Mouse (Mus musculus): ENCODE measurements around the gene Fmnl2. TPM values are rescaled to one million over a fixed set of nuclear protein-coding genes. Genes with fewer than 3 reads are reported as not detected.

Fmnl2 gene
- polyA plus RNA-seq, 1 experiment from 2014 or later, result 7.9 TPM

GRCm38 (mm10) chr2:53101885-53102740 lies 244.5 kb downstream of the Fmnl2 start:
- peaks cover 63% of the 10 kb centered on the region for H3K36me3 ChIP-seq
- no peak for DNase-seq (ENCODE audit: low spot score)
- no peaks in the 10 kb centered on the region for H3K9me3 ChIP-seq (replicated peaks)
- H3K27ac ChIP-seq, result no peak overlapping the region
- no peak overlapping the region for H3K4me3 ChIP-seq
- no peaks in the 10 kb centered on the region for H3K27me3 ChIP-seq (ENCODE audit: low read depth, poor library complexity, severe bottlenecking)
- 91% methylated on average over 11 of the region's 11 CpGs for WGBS
- no peaks in the 10 kb centered on the region for H3K4me1 ChIP-seq

GRCm38 (mm10) chr2:53102901-53103300 lies 245.2 kb downstream of the Fmnl2 start:
- H3K27ac ChIP-seq, result no peak overlapping the region
- no peaks in the 10 kb centered on the region for H3K27me3 ChIP-seq (ENCODE audit: low read depth, poor library complexity, severe bottlenecking)
- no peaks in the 10 kb centered on the region for H3K9me3 ChIP-seq (replicated peaks)
- H3K4me3 ChIP-seq, result no peak overlapping the region
- 94% methylated on average over 2 of the region's 2 CpGs for WGBS
- DNase-seq (ENCODE audit: low spot score), result no peak
- peaks cover 63% of the 10 kb centered on the region for H3K36me3 ChIP-seq
- no peaks in the 10 kb centered on the region for H3K4me1 ChIP-seq

- Histone ChIP-seq H3K36me3 (peaks cover 86% of the 10 kb centered on the region), H3K4me3 (no peak overlapping the region), H3K27me3 (ENCODE audit: low read depth, poor library complexity, severe bottlenecking) (no peaks in the 10 kb centered on the region), H3K4me1 (no peaks in the 10 kb centered on the region), H3K9me3 (replicated peaks) (no peaks in the 10 kb centered on the region), H3K27ac (no peak overlapping the region)
- WGBS, result 93% methylated on average over 10 of the region's 10 CpGs
- DNase-seq (ENCODE audit: low spot score), result no peak
Observed at GRCm38 (mm10) chr2:53105408-53105807, 247.7 kb downstream of the Fmnl2 start.

- DNase-seq (ENCODE audit: low spot score), result no peak
- H3K36me3 ChIP-seq, result peaks cover 92% of the 10 kb centered on the region
Observed at GRCm38 (mm10) chr2:53106056-53106455, 248.4 kb downstream of the Fmnl2 start.

GRCm38 (mm10) chr2:53106472-53106871 lies 248.8 kb downstream of the Fmnl2 start:
- no peak overlapping the region for H3K4me3 ChIP-seq
- H3K4me1 ChIP-seq, result no peaks in the 10 kb centered on the region
- no peaks in the 10 kb centered on the region for H3K9me3 ChIP-seq (replicated peaks)
- no peaks in the 10 kb centered on the region for H3K27me3 ChIP-seq (ENCODE audit: low read depth, poor library complexity, severe bottlenecking)
- no peak for DNase-seq (ENCODE audit: low spot score)
- peaks cover 93% of the 10 kb centered on the region for H3K36me3 ChIP-seq
- H3K27ac ChIP-seq, result no peak overlapping the region
- WGBS, result 96% methylated on average over 8 of the region's 8 CpGs

More at GRCm38 (mm10) chr2:53106056-53106455, 248.4 kb downstream of the Fmnl2 start:
- WGBS, result 95% methylated on average over 7 of the region's 7 CpGs
- H3K27ac ChIP-seq, result no peak overlapping the region
- H3K4me1 ChIP-seq, result no peaks in the 10 kb centered on the region
- no peaks in the 10 kb centered on the region for H3K27me3 ChIP-seq (ENCODE audit: low read depth, poor library complexity, severe bottlenecking)
- no peak overlapping the region for H3K4me3 ChIP-seq
- no peaks in the 10 kb centered on the region for H3K9me3 ChIP-seq (replicated peaks)

- peaks cover 93% of the 10 kb centered on the region for H3K36me3 ChIP-seq
- 86% methylated on average over 5 of the region's 5 CpGs for WGBS
- DNase-seq (ENCODE audit: low spot score), result no peak
Observed at GRCm38 (mm10) chr2:53108547-53108946, 250.9 kb downstream of the Fmnl2 start.

GRCm38 (mm10) chr2:53121797-53122196 lies 264.1 kb downstream of the Fmnl2 start:
- Histone ChIP-seq H3K36me3 (peaks cover 75% of the 10 kb centered on the region), H3K4me1 (no peaks in the 10 kb centered on the region), H3K9me3 (replicated peaks) (no peaks in the 10 kb centered on the region), H3K27ac (no peak overlapping the region), H3K27me3 (ENCODE audit: low read depth, poor library complexity, severe bottlenecking) (no peaks in the 10 kb centered on the region), H3K4me3 (no peak overlapping the region)
- DNase-seq (ENCODE audit: low spot score), result peak; percentile 48
- WGBS, result 75% methylated on average over 5 of the region's 5 CpGs

More at GRCm38 (mm10) chr2:53108547-53108946, 250.9 kb downstream of the Fmnl2 start:
- no peak overlapping the region for H3K4me3 ChIP-seq
- H3K4me1 ChIP-seq, result no peaks in the 10 kb centered on the region
- H3K9me3 ChIP-seq (replicated peaks), result no peaks in the 10 kb centered on the region
- no peak overlapping the region for H3K27ac ChIP-seq
- no peaks in the 10 kb centered on the region for H3K27me3 ChIP-seq (ENCODE audit: low read depth, poor library complexity, severe bottlenecking)

GRCm38 (mm10) chr2:53125998-53126397 lies 268.3 kb downstream of the Fmnl2 start:
- WGBS, result 96% methylated on average over 3 of the region's 3 CpGs
- H3K36me3 ChIP-seq, result peaks cover 77% of the 10 kb centered on the region
- DNase-seq (ENCODE audit: low spot score), result no peak

GRCm38 (mm10) chr2:53129070-53129469 lies 271.4 kb downstream of the Fmnl2 start:
- H3K36me3 ChIP-seq, result peaks cover 86% of the 10 kb centered on the region
- no peaks in the 10 kb centered on the region for H3K9me3 ChIP-seq (replicated peaks)
- no peak for DNase-seq (ENCODE audit: low spot score)
- no peaks in the 10 kb centered on the region for H3K4me1 ChIP-seq
- H3K4me3 ChIP-seq, result no peak overlapping the region
- no peak overlapping the region for H3K27ac ChIP-seq
- WGBS, result 62% methylated on average over 6 of the region's 6 CpGs
- H3K27me3 ChIP-seq (ENCODE audit: low read depth, poor library complexity, severe bottlenecking), result no peaks in the 10 kb centered on the region

More at GRCm38 (mm10) chr2:53125998-53126397, 268.3 kb downstream of the Fmnl2 start:
- Histone ChIP-seq H3K4me1 (no peaks in the 10 kb centered on the region), H3K27ac (no peak overlapping the region), H3K4me3 (no peak overlapping the region), H3K9me3 (replicated peaks) (no peaks in the 10 kb centered on the region), H3K27me3 (ENCODE audit: low read depth, poor library complexity, severe bottlenecking) (no peaks in the 10 kb centered on the region)

GRCm38 (mm10) chr2:53131567-53131966 lies 273.9 kb downstream of the Fmnl2 start:
- WGBS, result 96% methylated on average over 9 of the region's 9 CpGs
- H3K27me3 ChIP-seq (ENCODE audit: low read depth, poor library complexity, severe bottlenecking), result no peaks in the 10 kb centered on the region
- no peaks in the 10 kb centered on the region for H3K9me3 ChIP-seq (replicated peaks)
- no peak overlapping the region for H3K27ac ChIP-seq
- H3K36me3 ChIP-seq, result peaks cover 86% of the 10 kb centered on the region
- H3K4me1 ChIP-seq, result no peaks in the 10 kb centered on the region
- H3K4me3 ChIP-seq, result no peak overlapping the region
- DNase-seq (ENCODE audit: low spot score), result no peak

GRCm38 (mm10) chr2:53146852-53147251 lies 289.2 kb downstream of the Fmnl2 start:
- no peak for DNase-seq (ENCODE audit: low spot score)
- H3K27ac ChIP-seq, result no peak overlapping the region
- no peaks in the 10 kb centered on the region for H3K9me3 ChIP-seq (replicated peaks)
- H3K4me1 ChIP-seq, result no peaks in the 10 kb centered on the region
- no peaks in the 10 kb centered on the region for H3K27me3 ChIP-seq (ENCODE audit: low read depth, poor library complexity, severe bottlenecking)
- peaks cover 96% of the 10 kb centered on the region for H3K36me3 ChIP-seq
- H3K4me3 ChIP-seq, result no peak overlapping the region

GRCm38 (mm10) chr2:53173966-53174365 lies 316.3 kb downstream of the Fmnl2 start:
- Histone ChIP-seq H3K27ac (no peak overlapping the region), H3K9me3 (replicated peaks) (no peaks in the 10 kb centered on the region), H3K36me3 (peaks cover 70% of the 10 kb centered on the region), H3K4me3 (no peak overlapping the region), H3K4me1 (no peaks in the 10 kb centered on the region), H3K27me3 (ENCODE audit: low read depth, poor library complexity, severe bottlenecking) (no peaks in the 10 kb centered on the region)
- DNase-seq (ENCODE audit: low spot score), result no peak

- H3K4me1 ChIP-seq, result no peaks in the 10 kb centered on the region
- no peak overlapping the region for H3K27ac ChIP-seq
- 96% methylated on average over 3 of the region's 3 CpGs for WGBS
- H3K27me3 ChIP-seq (ENCODE audit: low read depth, poor library complexity, severe bottlenecking), result no peaks in the 10 kb centered on the region
- no peak for DNase-seq (ENCODE audit: low spot score)
- H3K4me3 ChIP-seq, result no peak overlapping the region
- peaks cover 56% of the 10 kb centered on the region for H3K36me3 ChIP-seq
- H3K9me3 ChIP-seq (replicated peaks), result no peaks in the 10 kb centered on the region
Observed at GRCm38 (mm10) chr2:53178966-53179365, 321.3 kb downstream of the Fmnl2 start.

Measured in limb, embryonic 10.5 days (tissue).